Mouse (Mus musculus): ENCODE data around the gene DXBay18. TPM values are rescaled to one million over a fixed set of nuclear protein-coding genes. Genes with fewer than 3 reads are reported as not detected.
"Not testable (repeated sequence)": the region's sequence is repeated elsewhere in the genome, so short reads cannot be mapped to it uniquely, and the experiment has no call there.

The DXBay18 gene
- total RNA-seq (2021): under 1 TPM in 1 of 2 experiments, not detected in 1; 0.10 TPM
- long read RNA-seq, experiment 1: 0 reads
- long read RNA-seq, experiment 2, partial matches to known transcripts: 1 of 1 reads
- long read RNA-seq, experiment 2, other reads (novel, unspliced or antisense): 0 of 1 reads

DNA sequence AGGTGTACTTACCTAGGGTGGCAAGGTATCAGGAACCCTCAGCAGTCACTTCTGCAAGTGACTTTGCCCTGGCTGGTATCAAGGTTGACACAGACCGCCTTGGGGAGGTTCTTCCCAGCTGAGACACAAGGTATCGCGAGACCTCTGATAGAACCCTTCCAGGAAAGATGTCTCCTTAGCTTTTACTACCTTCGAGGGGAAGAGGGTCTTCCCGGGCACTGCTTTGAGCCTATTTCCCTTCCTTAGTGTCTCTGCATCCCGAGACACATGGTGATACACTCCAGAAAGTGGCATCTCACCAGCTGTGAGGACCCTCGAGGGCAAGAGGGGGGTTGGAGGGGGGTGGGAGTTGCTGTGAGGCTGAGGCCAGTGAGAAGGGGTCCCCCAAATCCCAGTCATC is at the start of gene DXBay18:
DXBay18 (minus strand) TSS at position 101 of the 400 bp plus-strand sequence.
- not testable (repeated sequence) for DNase-seq

DNA sequence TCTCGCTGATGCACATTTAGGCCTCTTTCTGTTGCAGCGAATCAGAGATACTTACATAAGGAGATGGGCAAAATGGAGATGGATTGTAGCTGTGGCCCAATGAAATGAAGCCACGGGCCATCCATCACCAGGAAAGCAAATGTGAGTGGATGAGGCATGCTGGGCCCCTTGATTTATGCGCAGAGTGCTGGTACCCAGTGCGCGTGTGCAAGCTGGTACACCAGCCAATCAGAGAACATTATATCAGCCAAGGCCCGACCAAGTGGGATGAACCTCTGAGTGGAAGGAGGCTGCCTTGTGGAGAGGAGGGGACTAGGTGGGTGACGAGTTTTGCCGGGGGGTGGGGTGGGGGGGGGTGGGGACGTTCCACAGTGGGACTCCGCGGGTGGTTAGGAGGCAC is 42.7 kb upstream of the DXBay18 start, which contains the start of gene Xlr3b:
Xlr3b (plus strand) TSS at position 274 of the 400 bp plus-strand sequence.
- DNase-seq: peak in 1 of 2 experiments; percentile 19

DNA sequence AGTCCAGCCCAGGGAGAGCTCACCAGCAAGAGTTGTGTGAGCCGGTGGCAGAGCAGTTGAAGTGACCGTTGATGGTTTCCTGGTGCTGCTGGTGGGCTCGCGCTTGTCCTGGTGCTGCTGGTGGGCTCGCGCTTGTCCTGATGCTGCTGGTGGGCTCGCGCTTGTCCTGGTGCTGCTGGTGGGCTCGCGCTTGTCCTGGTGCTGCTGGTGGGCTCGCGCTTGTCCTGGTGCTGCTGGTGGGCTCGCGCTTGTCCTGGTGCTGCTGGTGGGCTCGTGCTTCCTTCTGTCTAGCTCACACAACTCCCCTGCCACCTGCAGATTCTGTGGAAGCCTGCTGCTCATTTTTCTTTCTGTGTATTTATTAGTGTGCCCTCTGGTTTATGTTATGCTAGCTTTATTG is 27.6 kb upstream of the DXBay18 start, which contains the start of gene Spin2d:
Spin2d (minus strand) TSS at position 101 of the 400 bp plus-strand sequence.
- DNase-seq: not testable (repeated sequence)

DNA sequence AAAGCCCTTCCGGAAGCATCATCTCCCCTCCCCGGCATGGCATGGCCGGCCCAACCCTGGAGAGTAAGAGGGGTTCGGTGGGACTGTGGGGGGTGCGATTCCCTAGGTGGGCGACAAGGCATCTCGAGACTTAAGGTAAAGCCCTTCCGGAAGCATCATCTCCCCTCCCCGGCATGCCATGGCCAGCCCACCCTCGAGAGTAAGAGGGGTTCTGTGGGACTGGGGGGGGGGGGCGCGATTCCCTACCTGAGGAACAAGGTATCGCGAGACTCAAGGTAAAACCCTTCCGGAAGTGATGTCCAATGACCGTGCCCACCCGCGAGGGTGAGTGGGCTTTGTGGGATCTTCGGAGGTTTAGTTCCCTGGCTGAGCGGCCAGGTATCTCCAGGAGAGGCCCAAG is 754 bp downstream of the DXBay18 start, which contains the start of gene Xlr5b:
Xlr5b (plus strand) TSS at position 301 of the 400 bp plus-strand sequence.
- not testable (repeated sequence) for DNase-seq

DNA sequence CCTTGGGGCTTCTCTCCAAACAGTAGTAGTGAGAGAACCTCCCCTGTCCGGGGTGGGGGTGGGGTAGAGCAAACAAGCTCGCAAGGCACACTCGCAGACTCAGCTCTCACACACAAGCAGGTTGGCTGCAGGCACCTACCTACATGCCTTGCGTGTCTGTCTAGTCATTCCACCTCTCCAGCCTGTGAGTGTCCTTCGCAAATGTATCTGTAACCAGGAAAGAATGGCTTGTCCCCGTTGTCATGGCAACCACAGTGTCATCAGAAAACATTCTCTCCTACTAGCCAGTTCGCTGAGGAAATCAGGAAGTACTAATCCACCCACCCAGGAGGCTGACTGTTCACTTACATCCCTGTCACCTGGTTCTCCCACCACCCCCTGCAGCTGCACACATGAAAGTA is 6.0 kb downstream of the DXBay18 start:
- not testable (repeated sequence) for DNase-seq

DNA sequence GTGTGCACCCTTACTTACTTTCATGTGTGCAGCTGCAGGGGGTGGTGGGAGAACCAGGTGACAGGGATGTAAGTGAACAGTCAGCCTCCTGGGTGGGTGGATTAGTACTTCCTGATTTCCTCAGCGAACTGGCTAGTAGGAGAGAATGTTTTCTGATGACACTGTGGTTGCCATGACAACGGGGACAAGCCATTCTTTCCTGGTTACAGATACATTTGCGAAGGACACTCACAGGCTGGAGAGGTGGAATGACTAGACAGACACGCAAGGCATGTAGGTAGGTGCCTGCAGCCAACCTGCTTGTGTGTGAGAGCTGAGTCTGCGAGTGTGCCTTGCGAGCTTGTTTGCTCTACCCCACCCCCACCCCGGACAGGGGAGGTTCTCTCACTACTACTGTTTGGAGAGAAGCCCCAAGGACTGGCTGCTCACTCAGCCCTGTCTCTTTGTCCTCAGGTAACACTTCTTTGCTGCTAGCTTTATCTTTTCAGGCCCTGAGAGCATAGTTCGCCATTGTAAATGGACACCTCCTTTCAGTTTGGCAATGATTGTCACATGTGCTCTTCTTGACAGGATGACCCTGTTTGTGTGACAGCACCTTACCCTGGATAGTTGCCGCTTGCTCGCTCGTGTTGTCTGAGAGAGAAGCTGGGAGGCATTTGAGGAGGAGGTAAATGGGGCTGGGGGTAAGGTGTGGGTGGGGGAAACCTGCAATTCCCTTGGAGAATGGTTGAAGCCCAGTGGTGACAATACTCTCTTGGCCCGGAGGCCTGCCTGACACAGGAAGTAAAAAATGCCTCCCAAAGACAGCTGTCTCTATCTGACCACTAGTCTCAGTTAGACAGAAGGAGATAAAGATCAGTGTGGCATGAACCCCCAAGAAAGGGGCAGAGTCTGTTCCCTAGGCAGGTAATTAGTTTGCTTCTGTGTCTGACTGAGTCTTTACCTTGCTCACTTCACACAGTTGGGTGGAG is 26.1 kb downstream of the DXBay18 start:
- not testable (repeated sequence) for DNase-seq

DNA sequence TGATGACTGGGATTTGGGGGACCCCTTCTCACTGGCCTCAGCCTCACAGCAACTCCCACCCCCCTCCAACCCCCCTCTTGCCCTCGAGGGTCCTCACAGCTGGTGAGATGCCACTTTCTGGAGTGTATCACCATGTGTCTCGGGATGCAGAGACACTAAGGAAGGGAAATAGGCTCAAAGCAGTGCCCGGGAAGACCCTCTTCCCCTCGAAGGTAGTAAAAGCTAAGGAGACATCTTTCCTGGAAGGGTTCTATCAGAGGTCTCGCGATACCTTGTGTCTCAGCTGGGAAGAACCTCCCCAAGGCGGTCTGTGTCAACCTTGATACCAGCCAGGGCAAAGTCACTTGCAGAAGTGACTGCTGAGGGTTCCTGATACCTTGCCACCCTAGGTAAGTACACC is 32.5 kb downstream of the DXBay18 start, which contains the start of gene Gm14685:
Gm14685 (plus strand) TSS at position 301 of the 400 bp plus-strand sequence.
- DNase-seq: not testable (repeated sequence)

DNA sequence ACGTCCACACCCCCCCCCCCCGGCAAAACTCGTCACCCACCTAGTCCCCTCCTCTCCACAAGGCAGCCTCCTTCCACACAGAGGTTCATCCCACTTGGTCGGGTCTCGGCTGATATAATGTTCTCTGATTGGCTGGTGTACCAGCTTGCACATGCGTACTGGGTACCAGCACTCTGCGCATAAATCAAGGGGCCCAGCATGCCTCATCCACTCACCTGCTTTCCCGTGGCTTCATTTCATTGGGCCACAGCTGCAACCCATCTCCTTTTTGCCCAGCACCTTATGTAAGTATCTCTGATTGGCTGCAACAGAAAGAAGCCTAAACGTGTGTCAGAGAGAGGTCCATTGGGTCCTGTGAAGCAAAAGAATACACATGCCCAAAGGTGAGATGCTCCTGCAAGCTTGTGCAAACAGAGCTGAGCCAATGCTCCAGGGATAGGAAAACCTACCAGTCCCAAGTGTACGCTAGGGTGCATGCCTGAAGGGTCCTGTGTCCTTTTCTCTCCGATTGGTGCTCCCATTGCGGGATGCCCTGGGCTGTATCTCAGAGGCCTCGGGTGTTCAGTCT is 52.2 kb downstream of the DXBay18 start, which contains the start of gene Xlr3a:
Xlr3a (minus strand) TSS at position 155 of the 568 bp plus-strand sequence.
- not testable (repeated sequence) for DNase-seq

Other genes starting within 250 kb of the DXBay18 start
- 10 to 100 TPM; 48.7 to 49.5 TPM for gene Cetn2, start 231.0 kb downstream of the DXBay18 start, total RNA-seq (2021)
- 10 to 100 TPM; 48.7 to 50.8 TPM for gene Nsdhl, start 230.9 kb downstream of the DXBay18 start, total RNA-seq (2021)
- gene Zfp185, start 162.1 kb downstream of the DXBay18 start, total RNA-seq (2021): 1 to 10 TPM; 3.4 TPM
- under 1 TPM; 0.10 to 0.30 TPM for gene Pnma5, start 112.3 kb downstream of the DXBay18 start, total RNA-seq (2021)
- under 1 TPM; 0.10 to 0.13 TPM for gene Pnma3, start 84.7 kb downstream of the DXBay18 start, total RNA-seq (2021)
- gene Xlr4a, start 67.0 kb downstream of the DXBay18 start, total RNA-seq (2021): 1 to 10 TPM in 1 of 2 experiments, under 1 TPM in 1; 0.53 to 1.2 TPM
- gene Xlr3a, start 52.4 kb downstream of the DXBay18 start, total RNA-seq (2021): under 1 TPM; 0.53 to 0.76 TPM
- under 1 TPM in 1 of 2 experiments, not detected in 1; 0.13 TPM for gene Gm14685, start 32.4 kb downstream of the DXBay18 start, total RNA-seq (2021)
- gene Xlr5b, start 654 bp downstream of the DXBay18 start, total RNA-seq (2021): not detected
- not detected for gene Spin2d, start 27.5 kb upstream of the DXBay18 start, total RNA-seq (2021)
- 10 to 100 TPM in 1 of 2 experiments, 1 to 10 TPM in 1; 5.4 to 10.2 TPM for gene Xlr3b, start 42.8 kb upstream of the DXBay18 start, total RNA-seq (2021)
- gene Xlr4b, start 64.9 kb upstream of the DXBay18 start, total RNA-seq (2021): under 1 TPM in 1 of 2 experiments, not detected in 1; 0.63 TPM
- gene F8a, start 78.8 kb upstream of the DXBay18 start, total RNA-seq (2021): 10 to 100 TPM in 1 of 2 experiments, 1 to 10 TPM in 1; 9.0 to 10.1 TPM
- under 1 TPM in 1 of 2 experiments, not detected in 1; 0.99 TPM for gene Xlr4c, start 93.7 kb upstream of the DXBay18 start, total RNA-seq (2021)
- under 1 TPM in 1 of 2 experiments, not detected in 1; 0.26 TPM for gene Xlr3c, start 115.9 kb upstream of the DXBay18 start, total RNA-seq (2021)
- not detected for gene Xlr5a, start 143.5 kb upstream of the DXBay18 start, total RNA-seq (2021)
- gene Xlr5c, start 143.5 kb upstream of the DXBay18 start, total RNA-seq (2021): not detected
- not detected for gene Gm45015, start 187.4 kb upstream of the DXBay18 start, total RNA-seq (2021)
- gene Zfp275, start 193.2 kb upstream of the DXBay18 start, total RNA-seq (2021): 10 to 100 TPM; 22.5 to 24.5 TPM
- gene Gm18336, start 249.3 kb upstream of the DXBay18 start, total RNA-seq (2021): not detected

All from adrenal gland, postnatal 36 days (tissue).